Mouse (Mus musculus) brain, embryonic 18.5 days (tissue): ENCODE data around the gene Erv3.

Source experiments
- DNase-seq: peaks from one replicate; pipeline ENCODE4 v3.0.0-alpha.2; 2012; ENCODE audit warnings: low read depth, low spot score

The Erv3 gene

GRCm38 (mm10) chr2:131825498-131825897 is 34.0 kb downstream of the Erv3 start:
- no peak for DNase-seq

GRCm38 (mm10) chr2:131823931-131824330 is 35.6 kb downstream of the Erv3 start:
- DNase-seq = no peak

GRCm38 (mm10) chr2:131822492-131822891 is 37.1 kb downstream of the Erv3 start:
- DNase-seq = no peak

DNA sequence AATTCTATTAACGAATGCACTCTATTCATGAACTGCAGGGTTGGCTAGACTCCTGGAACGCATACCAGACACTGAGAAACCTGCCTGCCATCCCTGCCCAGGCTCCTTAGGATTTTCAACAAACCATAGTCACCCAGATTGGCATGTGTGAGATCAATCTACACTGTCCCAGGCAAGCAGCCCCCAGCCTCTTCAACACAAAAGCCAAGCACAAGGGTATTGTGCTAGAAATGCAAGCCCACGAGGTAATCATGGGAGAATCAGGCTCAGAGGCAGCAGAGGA is 37.9 kb downstream of the Erv3 start:
- no peak for DNase-seq

- DNase-seq = peak; percentile 52
Measured at GRCm38 (mm10) chr2:131820932-131821707, 38.4 kb downstream of the Erv3 start.

- peak; percentile 70 for DNase-seq
Measured at GRCm38 (mm10) chr2:131820088-131820675, 39.4 kb downstream of the Erv3 start.

DNA sequence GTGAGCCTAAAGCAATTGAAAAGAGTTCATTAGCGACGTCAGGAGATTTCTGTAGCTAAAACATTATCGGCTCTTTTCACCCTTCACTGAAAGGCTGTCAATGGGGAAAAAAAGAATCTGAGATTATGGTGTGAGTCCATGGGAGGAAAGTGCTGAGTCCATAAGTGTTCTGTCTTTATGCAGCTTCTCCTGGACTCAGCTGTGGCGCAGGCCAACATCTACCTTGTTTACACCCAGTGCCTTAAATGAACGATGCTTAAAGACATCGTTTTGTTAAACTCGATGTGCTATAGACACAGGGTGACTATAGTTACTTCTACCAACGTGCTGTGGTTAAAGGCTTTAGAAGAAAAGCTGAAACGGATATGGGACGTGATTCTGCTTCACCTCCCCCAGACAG is 45.2 kb downstream of the Erv3 start:
- no peak for DNase-seq

- DNase-seq = no peak
Measured at GRCm38 (mm10) chr2:131813437-131813836, 46.1 kb downstream of the Erv3 start.

DNA sequence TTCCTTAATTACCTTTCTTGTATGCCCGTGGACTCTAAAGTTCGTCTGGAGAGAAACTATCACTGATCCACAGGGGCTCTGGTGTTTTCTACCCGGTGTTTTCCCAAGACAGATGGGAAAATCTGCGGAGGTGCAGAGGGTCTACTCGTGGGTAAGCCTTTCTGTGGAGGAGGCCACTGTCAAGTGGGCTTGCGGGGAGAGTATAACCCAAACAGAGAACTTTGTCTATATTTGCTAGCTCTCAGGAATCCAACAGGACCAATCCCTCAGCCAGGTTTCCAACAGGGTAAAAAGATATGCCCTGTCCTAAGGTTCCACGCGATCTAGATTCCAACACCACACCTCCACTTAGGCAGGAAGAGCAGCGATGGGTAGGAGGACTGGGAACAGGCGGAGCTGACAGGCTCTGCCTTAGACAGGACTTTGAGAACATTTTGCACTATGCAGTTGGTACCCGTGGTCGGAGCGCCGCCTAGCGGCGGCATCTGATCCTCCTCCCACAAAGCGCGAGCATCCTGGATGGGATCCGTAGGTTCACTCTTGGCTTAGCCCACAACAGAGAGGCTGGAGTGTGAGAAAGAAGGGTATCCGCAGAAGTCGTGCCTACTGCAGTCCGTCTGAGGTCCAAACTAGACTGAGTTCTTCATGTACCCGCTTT is 46.9 kb downstream of the Erv3 start:
- peak; percentile 32 for DNase-seq

- no peak for DNase-seq
Measured at GRCm38 (mm10) chr2:131811607-131812006, 47.9 kb downstream of the Erv3 start.

DNA sequence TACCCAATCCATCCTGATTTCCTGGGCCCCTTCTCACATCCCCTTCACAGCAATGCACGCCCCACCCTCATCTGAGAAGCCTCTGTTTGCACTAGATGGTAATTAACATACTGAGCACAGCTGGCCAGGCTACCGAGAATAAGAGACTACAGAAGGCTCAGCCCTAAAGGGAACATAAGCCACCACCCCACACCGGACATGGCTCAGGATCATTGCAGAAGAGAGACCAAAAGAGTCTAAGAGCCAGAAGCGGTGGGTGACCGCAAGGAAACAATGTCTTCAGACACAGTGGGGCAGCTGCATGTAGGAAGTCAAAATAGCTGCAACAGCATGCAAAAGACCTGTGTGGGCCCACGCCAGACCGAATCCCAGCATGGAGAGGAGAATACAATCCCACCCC is 50.7 kb downstream of the Erv3 start:
- DNase-seq = no peak

DNA sequence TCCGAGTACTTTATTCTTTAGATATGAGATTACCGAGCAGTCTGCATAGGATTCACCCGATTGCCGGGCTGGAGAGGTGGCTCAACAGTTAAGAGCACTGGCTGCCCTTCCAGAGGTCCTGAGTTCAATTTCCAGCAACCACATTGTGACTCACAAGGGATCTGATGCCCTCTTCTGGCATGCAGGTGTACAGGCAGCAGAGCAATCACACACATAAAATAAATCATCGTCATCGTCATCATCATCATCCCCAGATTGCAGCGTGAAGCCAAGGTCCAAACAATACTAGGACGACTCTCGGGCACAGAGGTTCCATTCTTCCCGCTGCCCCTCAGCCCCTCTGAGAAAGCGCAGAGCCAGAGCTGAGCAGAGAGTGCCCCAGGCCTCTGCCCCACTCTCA is 51.9 kb downstream of the Erv3 start:
- no peak for DNase-seq

DNA sequence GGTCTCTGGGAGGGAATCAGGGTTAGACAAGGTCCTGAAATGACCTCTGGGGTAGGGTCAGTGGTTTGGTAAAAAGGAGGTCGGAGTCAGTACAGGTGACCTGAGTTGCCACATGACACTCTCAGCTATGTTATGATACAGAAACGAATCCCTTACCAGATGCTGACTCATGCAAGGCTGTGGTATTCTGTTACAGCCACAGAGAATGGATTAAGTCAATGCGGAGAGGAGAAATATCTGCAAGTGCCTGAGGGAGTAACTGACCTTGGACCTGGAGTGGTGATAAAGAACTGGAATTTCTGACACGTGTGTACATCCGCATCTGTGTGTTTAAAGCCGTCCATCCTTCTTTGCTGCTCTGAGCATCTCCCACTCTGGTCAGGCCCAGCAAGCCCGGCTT is 52.7 kb downstream of the Erv3 start:
- no peak for DNase-seq

DNA sequence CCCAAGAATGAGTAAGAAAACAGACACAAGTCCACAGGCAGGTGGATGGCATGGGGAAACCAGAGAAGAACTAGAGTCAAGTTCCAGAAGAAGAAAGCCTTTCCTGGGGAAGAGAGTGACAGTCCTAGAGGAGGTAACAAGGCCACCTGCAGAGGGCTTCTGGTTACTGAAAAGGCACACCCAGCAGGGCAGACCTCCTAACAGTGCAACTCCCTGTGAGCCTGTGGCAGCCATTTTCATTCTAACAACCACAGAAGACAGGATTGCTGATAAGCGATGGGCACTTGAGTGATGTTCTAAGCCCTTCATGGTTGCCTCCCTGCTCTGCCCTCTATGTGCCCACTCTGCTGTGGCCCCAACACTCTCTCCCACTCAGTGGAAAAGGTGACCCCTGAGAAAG is 54.2 kb downstream of the Erv3 start:
- no peak for DNase-seq

DNA sequence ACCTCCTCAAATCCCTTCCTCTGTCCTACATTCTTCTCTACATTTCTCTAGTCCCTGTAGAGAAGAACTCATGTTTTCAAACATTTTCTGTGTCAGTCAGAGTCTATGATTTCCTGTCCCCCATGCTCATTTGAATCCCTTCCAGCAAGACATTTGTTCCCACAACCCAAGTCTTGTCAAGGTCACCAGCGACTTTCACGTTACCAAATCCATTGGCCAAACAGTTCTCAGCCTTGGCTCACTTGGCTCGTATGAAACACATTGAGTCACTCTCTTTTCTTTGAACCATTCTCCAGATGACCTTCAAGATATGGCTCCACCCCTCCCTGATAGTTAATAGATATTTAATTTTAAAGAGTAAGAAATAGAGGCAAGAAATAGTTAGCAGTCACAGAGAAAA is 55.7 kb downstream of the Erv3 start:
- DNase-seq = no peak
